Mouse (Mus musculus) liver, postnatal 0 days (tissue): ENCODE measurements at regions not wholly inside any gene's neighbourhood (a gene's known extent, or its start where the extent isn't known, plus 50 kb on each side); places are given as distances from the start of the nearest gene placed in this dataset.

ENCODE experiments used
- ATAC-seq: fragments of 200-750 bp; cut with Nextera tagmentation; 2 replicates; pipeline ENCODE4 v1.8.0; 2017; ENCODE audit warnings: mild to moderate bottlenecking, moderate library complexity
- DNase-seq: peaks from one replicate; pipeline ENCODE4 v3.0.0-alpha.2; 2016
- H3K27ac ChIP-seq: fragments of 300-500 bp; sonication (generic); 2 replicates; pipeline ENCODE4 v1.5.1; 2014; ENCODE audit warnings: antibody characterized with exemption, moderate library complexity, mild to moderate bottlenecking, low read depth
- H3K27me3 ChIP-seq: fragments of 300-500 bp; sonication (generic); 2 replicates; pipeline ENCODE4 v1.6.1; 2014; ENCODE audit warnings: low read length, control low read depth, mixed read lengths; ENCODE audit not compliant: insufficient read depth
- H3K36me3 ChIP-seq: fragments of 300-500 bp; sonication (generic); replicated peaks from 2 replicates; pipeline ENCODE4 v1.6.1; 2014; ENCODE audit warnings: mild to moderate bottlenecking, control low read depth, low read length, moderate library complexity, mixed read lengths; ENCODE audit not compliant: insufficient read depth
- H3K4me1 ChIP-seq: fragments of 300-500 bp; sonication (generic); 2 replicates; pipeline ENCODE4 v1.6.1; 2014; ENCODE audit warnings: antibody characterized with exemption, mild to moderate bottlenecking, control low read depth; ENCODE audit not compliant: insufficient read depth
- H3K4me2 ChIP-seq: fragments of 300-500 bp; sonication (generic); 2 replicates; pipeline ENCODE4 v1.6.1; 2014; ENCODE audit warnings: low read depth, mild to moderate bottlenecking, low read length, moderate library complexity, mixed read lengths
- H3K4me3 ChIP-seq: fragments of 300-500 bp; sonication (generic); 2 replicates; pipeline ENCODE4 v1.5.1; 2014; ENCODE audit warnings: low read depth, low read length
- H3K9ac ChIP-seq: fragments of 300-500 bp; sonication (generic); replicated peaks from 2 replicates; pipeline ENCODE4 v1.6.1; 2014; ENCODE audit warnings: mild to moderate bottlenecking, moderate library complexity
- H3K9me3 ChIP-seq: fragments of 300-500 bp; sonication (generic); 2 replicates; pipeline ENCODE4 v1.6.1; 2016; ENCODE audit warnings: mild to moderate bottlenecking, control low read depth, low read length, mixed read lengths
- CTCF ChIP-seq: sonication (generic); IDR thresholded peaks from 2 replicates; pipeline ENCODE4 v1.5.1; 2016; ENCODE audit warnings: antibody characterized with exemption, low read depth
- EP300 ChIP-seq: IDR thresholded peaks from 2 replicates; pipeline ENCODE4 v1.6.1; 2016; ENCODE audit warnings: antibody characterized with exemption, low read depth, mild to moderate bottlenecking
- WGBS: fragments of 180-500 bp; shearing (Covaris S2); extraction: QIAGEN DNeasy Blood & Tissue Kit; methylation state at CpG from one replicate; pipeline ENCODE4 v1.1.7; 2014; ENCODE audit not compliant: insufficient replicate concordance; 5-methylcytosine and 5-hydroxymethylcytosine counted together

DNA sequence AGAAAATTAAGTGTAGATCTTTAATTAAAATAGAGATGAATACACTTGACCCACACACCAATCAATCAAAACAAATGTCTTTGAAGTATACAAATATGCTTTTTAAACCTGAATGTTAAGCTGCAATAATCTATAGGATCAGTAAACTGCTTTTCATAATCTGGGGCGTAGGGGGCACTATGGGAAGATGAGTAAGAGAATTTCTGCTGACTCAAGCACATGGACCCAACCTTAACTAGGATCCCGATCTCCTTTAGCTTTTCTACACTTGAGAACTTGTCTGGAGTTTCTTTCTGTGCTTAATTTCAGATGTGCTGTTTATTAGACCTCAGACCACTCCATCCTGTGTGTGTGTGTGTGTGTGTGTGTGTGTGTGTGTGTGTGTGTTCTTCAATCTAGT lies 298.1 kb downstream of the 1700129C05Rik start:
- ATAC-seq (no peak), DNase-seq (no peak)
- Histone ChIP-seq H3K27ac (no peak overlapping the region), H3K36me3 (no peaks in the 10 kb centered on the region), H3K4me2 (no peak overlapping the region), H3K9me3 (no peaks in the 10 kb centered on the region), H3K27me3 (no peaks in the 10 kb centered on the region), H3K9ac (no peak overlapping the region), H3K4me3 (no peak overlapping the region), H3K4me1 (no peaks in the 10 kb centered on the region)
- TF ChIP-seq EP300 (no peak), CTCF (no peak)
- 55% methylated on average over 2 of the region's 2 CpGs for WGBS

DNA sequence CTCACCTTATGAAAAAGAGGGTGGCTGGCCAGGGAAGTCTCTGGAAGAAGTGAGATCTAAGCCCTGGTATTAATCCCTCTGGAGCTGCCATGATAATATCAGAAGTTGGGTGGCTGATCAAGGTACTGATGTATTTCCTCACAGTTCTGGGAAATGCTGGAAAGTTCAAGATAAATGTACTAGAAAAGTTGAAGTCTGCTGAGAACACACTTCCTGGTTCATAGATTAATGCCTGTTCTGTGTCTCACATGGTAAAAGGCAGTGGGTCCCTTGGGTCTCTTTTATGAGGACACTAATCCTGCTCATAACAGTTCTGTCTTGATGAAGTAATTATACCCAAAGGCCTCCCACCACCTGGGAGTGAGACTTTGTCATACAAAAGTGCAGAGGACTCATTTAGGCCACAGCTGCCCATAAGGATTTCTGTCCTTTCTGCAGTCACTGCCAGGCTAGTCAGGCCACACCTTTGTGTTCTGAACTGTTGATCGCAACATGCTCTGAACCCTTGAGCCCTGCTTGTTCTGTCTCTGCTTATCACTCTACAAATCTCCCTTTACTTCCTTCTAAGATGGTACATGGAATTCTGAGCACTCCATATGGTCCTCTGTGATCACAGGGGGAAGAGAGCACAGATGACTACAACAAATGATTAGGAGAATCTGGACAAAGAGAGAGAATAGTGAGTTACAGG lies 300.4 kb downstream of the 1700129C05Rik start:
- H3K9ac ChIP-seq = no peak overlapping the region
- H3K27ac ChIP-seq = no peak overlapping the region
- 79% methylated on average over 1 of the region's 1 CpGs for WGBS
- no peak overlapping the region for H3K4me3 ChIP-seq
- H3K27me3 ChIP-seq = no peaks in the 10 kb centered on the region
- H3K9me3 ChIP-seq = no peaks in the 10 kb centered on the region
- no peak for DNase-seq
- H3K4me1 ChIP-seq = no peaks in the 10 kb centered on the region
- no peak overlapping the region for H3K4me2 ChIP-seq
- no peaks in the 10 kb centered on the region for H3K36me3 ChIP-seq
- no peak for ATAC-seq
- TF ChIP-seq EP300 (no peak), CTCF (no peak)

DNA sequence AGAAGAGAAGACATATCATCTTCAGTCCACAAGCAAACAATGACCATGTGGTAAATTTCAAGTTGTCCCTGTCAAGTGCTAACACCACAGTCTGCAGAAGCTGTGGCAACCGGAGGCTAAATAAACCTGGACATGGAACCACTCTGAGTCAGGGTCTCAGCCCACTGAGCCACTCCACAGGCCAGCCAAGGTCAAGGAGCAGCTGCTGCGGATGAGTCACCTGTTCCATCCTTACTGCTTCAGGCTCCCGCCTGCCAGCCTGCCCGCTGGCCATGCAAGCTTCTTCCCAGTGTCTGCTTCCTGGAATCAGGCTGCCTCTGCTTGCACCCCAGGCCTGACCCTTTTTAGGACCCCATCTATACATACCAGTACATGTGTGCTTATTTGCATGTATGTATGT lies 319.8 kb downstream of the 1700129C05Rik start:
- TF ChIP-seq CTCF (no peak), EP300 (no peak)
- H3K4me3 ChIP-seq = no peak overlapping the region
- no peaks in the 10 kb centered on the region for H3K4me1 ChIP-seq
- DNase-seq = no peak
- no peak overlapping the region for H3K27ac ChIP-seq
- H3K4me2 ChIP-seq = no peak overlapping the region
- no peaks in the 10 kb centered on the region for H3K27me3 ChIP-seq
- H3K9ac ChIP-seq = no peak overlapping the region
- 79% methylated on average over 4 of the region's 4 CpGs for WGBS
- H3K36me3 ChIP-seq = no peaks in the 10 kb centered on the region
- ATAC-seq = no peak
- no peaks in the 10 kb centered on the region for H3K9me3 ChIP-seq

DNA sequence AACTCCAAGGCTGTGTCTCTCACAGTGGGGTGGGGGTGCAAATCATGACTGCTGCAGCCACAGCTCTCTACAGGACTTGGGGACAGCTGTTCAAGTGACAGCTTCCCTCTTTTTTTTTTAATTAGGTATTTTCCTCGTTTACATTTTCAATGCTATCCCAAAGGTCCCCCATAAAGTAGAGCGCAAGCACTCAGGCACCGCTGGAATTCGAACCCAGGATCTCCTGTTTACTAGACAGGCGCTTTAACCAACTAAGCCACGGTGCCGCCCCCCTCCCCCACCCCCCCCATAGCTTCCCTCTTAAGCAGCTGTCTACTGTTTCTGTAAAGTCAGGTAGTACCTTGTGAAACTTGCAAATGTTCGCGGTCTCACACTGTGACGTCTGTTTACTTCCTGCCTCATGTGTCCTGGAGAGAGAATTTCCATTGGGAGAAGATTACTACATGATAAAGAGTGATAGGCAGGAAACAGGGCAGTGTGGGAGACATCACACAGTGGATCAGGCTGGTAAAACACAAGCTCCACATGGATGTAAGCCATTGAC lies 324.7 kb downstream of the 1700129C05Rik start:
- H3K36me3 ChIP-seq = no peaks in the 10 kb centered on the region
- DNase-seq (no peak), ATAC-seq (no peak)
- H3K9me3 ChIP-seq = no peaks in the 10 kb centered on the region
- TF ChIP-seq EP300 (no peak), CTCF (no peak)
- 63% methylated on average over 10 of the region's 10 CpGs for WGBS
- no peak overlapping the region for H3K27ac ChIP-seq
- no peak overlapping the region for H3K4me2 ChIP-seq
- H3K4me3 ChIP-seq = no peak overlapping the region
- H3K9ac ChIP-seq = no peak overlapping the region
- H3K4me1 ChIP-seq = no peaks in the 10 kb centered on the region
- H3K27me3 ChIP-seq = no peaks in the 10 kb centered on the region

DNA sequence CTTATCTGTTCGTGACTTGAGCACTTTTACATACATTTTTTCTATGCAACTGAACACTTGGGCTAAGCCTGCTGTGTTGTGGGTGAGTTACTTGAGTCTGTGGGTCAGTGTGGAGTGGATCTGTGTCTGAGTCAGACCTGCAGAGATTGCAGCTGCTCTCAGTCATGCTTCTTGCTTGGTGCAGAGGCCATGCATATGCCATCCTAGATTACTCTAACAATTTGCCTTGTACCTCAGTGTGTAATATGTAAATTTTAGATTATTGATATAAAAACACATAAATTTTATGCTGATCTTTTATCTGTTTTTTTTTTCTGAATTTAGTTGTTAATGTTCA lies 326.2 kb downstream of the 1700129C05Rik start:
- Histone ChIP-seq H3K4me1 (no peaks in the 10 kb centered on the region), H3K27ac (no peak overlapping the region), H3K9ac (no peak overlapping the region), H3K4me2 (no peak overlapping the region), H3K4me3 (no peak overlapping the region), H3K27me3 (no peaks in the 10 kb centered on the region), H3K36me3 (no peaks in the 10 kb centered on the region), H3K9me3 (no peaks in the 10 kb centered on the region)
- TF ChIP-seq EP300 = no peak
- TF ChIP-seq CTCF = no peak
- DNase-seq (no peak), ATAC-seq (no peak)
- WGBS = 40% methylated on average over 1 of the region's 1 CpGs

DNA sequence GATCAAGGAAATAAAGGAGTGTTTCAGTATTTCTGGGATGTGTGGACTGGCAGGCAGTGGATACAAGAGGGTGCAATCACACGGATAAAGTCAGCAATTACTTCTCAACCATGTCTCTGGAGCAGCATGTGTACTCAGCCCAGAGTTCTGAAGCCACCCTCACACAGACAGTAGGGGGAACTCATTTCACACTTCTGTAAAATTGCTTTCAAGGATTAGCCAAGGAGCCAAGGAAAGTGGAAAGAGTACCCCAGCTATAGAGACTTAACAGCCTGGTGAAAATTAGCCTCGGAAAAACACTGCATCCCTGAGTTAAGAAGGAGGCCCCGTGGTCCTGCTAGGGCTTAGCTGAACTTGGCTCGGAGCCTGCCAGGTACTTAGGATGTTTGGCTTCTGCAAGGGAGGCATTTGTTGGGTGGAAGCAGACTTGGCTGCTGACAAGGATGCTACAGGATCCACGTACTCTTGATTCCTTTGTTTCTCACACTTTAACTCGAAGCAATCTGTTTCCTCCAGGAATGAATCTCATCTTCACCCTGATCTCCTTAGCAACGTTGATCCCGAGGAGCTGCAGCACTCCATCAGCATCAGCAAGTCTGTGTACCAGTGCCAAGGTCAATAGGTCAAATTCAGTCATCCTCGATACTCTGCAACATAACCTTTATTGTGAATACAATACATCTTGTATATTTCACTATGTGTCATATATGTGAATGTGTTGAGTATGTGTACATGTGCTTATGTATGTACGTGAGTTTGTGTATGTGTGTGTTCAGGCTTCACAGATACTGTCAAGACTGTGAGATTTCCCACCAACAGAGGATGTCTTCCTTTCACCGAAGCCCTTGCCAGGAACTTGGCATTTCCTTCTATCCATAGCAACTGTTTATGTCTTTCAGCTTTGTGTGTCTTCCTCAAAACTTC lies 326.8 kb downstream of the 1700129C05Rik start:
- Histone ChIP-seq H3K9me3 (no peaks in the 10 kb centered on the region), H3K4me1 (no peaks in the 10 kb centered on the region), H3K27me3 (no peaks in the 10 kb centered on the region), H3K27ac (no peak overlapping the region), H3K4me2 (no peak overlapping the region), H3K4me3 (no peak overlapping the region), H3K9ac (no peak overlapping the region), H3K36me3 (no peaks in the 10 kb centered on the region)
- TF ChIP-seq EP300 (no peak), CTCF (no peak)
- no peak for ATAC-seq
- no peak for DNase-seq
- 58% methylated on average over 11 of the region's 11 CpGs for WGBS
